Mouse (Mus musculus) E14TG2a.4 (cell line): ENCODE measurements around the gene Sec22b.

Experiments
- CTCF ChIP-seq: conservative IDR thresholded peaks from 2 replicates; pipeline ENCODE4 v1.5.1; 2014; ENCODE audit warnings: low read length
- POU5F1 ChIP-seq: IDR thresholded peaks from 2 replicates; pipeline ENCODE4 v1.6.1; 2014; ENCODE audit warnings: low read length, borderline replicate concordance

- TF ChIP-seq POU5F1 = no peak
- no peak for TF ChIP-seq CTCF
Measured at GRCm38 (mm10) chr3:97854575-97855384, 46.2 kb upstream of the Sec22b start.
